Mouse (Mus musculus) liver, embryonic 14.5 days (tissue): Measurements from ENCODE around the gene Efcc1.

Experiments
- CTCF ChIP-seq: IDR thresholded peaks from 2 replicates; pipeline ENCODE4 v1.5.1; 2016; ENCODE audit warnings: antibody characterized with exemption, low read depth, control low read depth
- EP300 ChIP-seq: IDR thresholded peaks from 2 replicates; pipeline ENCODE4 v1.6.1; 2016; ENCODE audit warnings: antibody characterized with exemption, low read depth

DNA sequence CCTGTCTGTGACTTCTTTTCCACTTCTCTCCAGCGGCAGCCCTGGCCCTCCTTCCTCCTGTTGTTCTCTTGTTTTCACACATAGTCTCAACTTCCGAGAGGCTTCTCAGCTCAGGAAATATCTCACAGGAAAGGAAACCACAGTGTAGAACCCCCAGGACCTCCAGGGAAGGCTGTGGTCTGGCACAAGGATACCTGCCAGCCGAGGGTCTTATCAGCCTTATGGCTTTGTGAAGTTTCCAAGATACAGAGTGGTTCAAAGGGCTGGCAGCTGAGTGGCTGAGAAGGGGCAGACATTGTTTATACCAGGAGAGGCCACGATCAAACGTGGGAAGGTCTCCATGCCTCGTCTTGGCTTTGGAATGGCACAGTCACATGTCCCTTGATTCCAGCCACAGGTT lies 9.2 kb downstream of the Efcc1 start:
- TF ChIP-seq CTCF (no peak), EP300 (no peak)
